Mouse (Mus musculus) heart, adult 2 months (tissue): Measurements from ENCODE around the gene Kank1. TPM values are rescaled to one million over a fixed set of nuclear protein-coding genes. Genes with fewer than 3 reads are reported as not detected.

ENCODE experiments used
- DNase-seq, 2 experiments: peaks; one replicate each; pipeline ENCODE4 v3.0.0; 2021
- H3K27ac ChIP-seq: fragments of 200-600 bp; 2 replicates; pipeline ENCODE4 v1.8.1; 2022
- H3K27me3 ChIP-seq: fragments of 200-500 bp; 2 replicates; pipeline ENCODE4 v1.6.1; 2012; ENCODE audit warnings: mild to moderate bottlenecking, low read length, inconsistent platforms, mixed read lengths; ENCODE audit not compliant: control insufficient read depth, insufficient read depth
- H3K36me3 ChIP-seq: fragments of 200-500 bp; 2 replicates; pipeline ENCODE4 v1.6.1; 2012; ENCODE audit warnings: low read length, inconsistent platforms; ENCODE audit not compliant: control insufficient read depth, insufficient read depth
- H3K4me1 ChIP-seq: fragments of 200-500 bp; 2 replicates; pipeline ENCODE4 v1.6.1; 2011; ENCODE audit warnings: low read length; ENCODE audit not compliant: control insufficient read depth, insufficient read depth
- H3K4me3 ChIP-seq: fragments of 200-600 bp; 2 replicates; pipeline ENCODE4 v1.8.1; 2022
- H3K79me2 ChIP-seq: fragments of 200-500 bp; replicated peaks from 2 replicates; pipeline ENCODE4 v1.6.1; 2012; ENCODE audit warnings: mild to moderate bottlenecking, inconsistent platforms, low read length, moderate library complexity, mixed read lengths; ENCODE audit not compliant: control insufficient read depth, insufficient read depth
- H3K9ac ChIP-seq: fragments of 200-500 bp; 2 replicates; pipeline ENCODE4 v1.6.1; 2012; ENCODE audit warnings: low read depth, mild to moderate bottlenecking, control low read depth, inconsistent platforms, low read length, mixed read lengths
- CTCF ChIP-seq: fragments of 200-600 bp; IDR thresholded peaks from 2 replicates; pipeline ENCODE4 v1.8.1; 2022; ENCODE audit warnings: antibody characterized with exemption, mild to moderate bottlenecking, moderate library complexity
- EP300 ChIP-seq: fragments of 200-500 bp; IDR thresholded peaks from 2 replicates; pipeline ENCODE4 v1.6.1; 2011; ENCODE audit warnings: low read depth, low read length, control low read depth; ENCODE audit not compliant: insufficient read depth
- POLR2A ChIP-seq: fragments of 200-500 bp; IDR thresholded peaks from 2 replicates; pipeline ENCODE4 v1.6.1; 2011; ENCODE audit warnings: mild to moderate bottlenecking, low read depth, low read length, control low read depth; ENCODE audit not compliant: insufficient read depth
- WGBS: fragments of 180-500 bp; shearing (Covaris S2); methylation state at CpG from one replicate; pipeline ENCODE4 v1.1.7; 2018; 5-methylcytosine and 5-hydroxymethylcytosine counted together
- intact Hi-C: fragments of 180-260 bp; cut with DNase I; formaldehyde crosslinking; loops from one replicate; pipeline ENCODE4 v1.15.1; 2025
- long read RNA-seq: library from polyadenylated mRNA; stranded (forward); transcript quantifications from one replicate; pipeline ENCODE4 v2.0.0, GENCODE M21; 2021
- polyA plus RNA-seq: library from polyadenylated mRNA; depleted of rRNA; stranded (reverse); fragments of >200 nt; gene quantifications from 2 replicates; pipeline ENCODE4 v1.2.3, GENCODE M21; 2012; rRNA removed
- total RNA-seq, 2 experiments: library from RNA; stranded (reverse); gene quantifications; 2 replicates each; pipeline ENCODE4 v1.2.3; 2021

Gene Kank1
- total RNA-seq (10 to 100 TPM; 37.2 to 37.3 TPM), polyA plus RNA-seq (43.9 and 67.9 TPM in 2 replicates)
- long read RNA-seq, partial matches to known transcripts: 27 of 53 reads
- long read RNA-seq, other reads (novel, unspliced or antisense): 26 of 53 reads

GRCm38 (mm10) chr19:25236596-25237491 lies at the start of gene Kank1:
Gene Kank1 (plus strand): TSS chr19:25236975.
- Histone ChIP-seq H3K9ac (peak within 1 kb of the TSS; percentile 65), H3K27ac (peak within 1 kb of the TSS; percentile 68), H3K4me1 (no peaks in the 10 kb centered on the region; the same call in 1 of the 2 replicates), H3K36me3 (no peaks in the 10 kb centered on the region), H3K79me2 (no peaks in the 10 kb centered on the region), H3K27me3 (no peaks in the 10 kb centered on the region; the same call in 1 of the 2 replicates), H3K4me3 (peak within 1 kb of the TSS; percentile 56)
- under 1% methylated on average over 76 of the region's 76 CpGs for WGBS
- intact Hi-C loops: loop anchor here (5.0 kb wide), 1 partner anchor 40 kb away; no protein-coding TSS in a partner anchor
- 0 out of 2 replicates have a peak, but pooled peaks have one; percentile 14 for TF ChIP-seq POLR2A
- no peak for TF ChIP-seq CTCF
- peak; percentile 75 to 76 for DNase-seq

- intact Hi-C loops: no loop called here
- DNase-seq: no peak
- Histone ChIP-seq H3K27me3 (no peaks in the 10 kb centered on the region), H3K4me3 (no peak overlapping the region), H3K79me2 (no peaks in the 10 kb centered on the region), H3K9ac (no peak overlapping the region), H3K27ac (no peak overlapping the region), H3K4me1 (no peaks in the 10 kb centered on the region), H3K36me3 (no peaks in the 10 kb centered on the region)
- no peak for TF ChIP-seq CTCF
- no peak for TF ChIP-seq EP300
- no peak for TF ChIP-seq POLR2A
- 81% methylated on average over 18 of the region's 18 CpGs for WGBS
Observed at GRCm38 (mm10) chr19:25187681-25188080, 49.1 kb upstream of the Kank1 start.

- H3K27me3 ChIP-seq: no peaks in the 10 kb centered on the region
- DNase-seq: no peak
- TF ChIP-seq POLR2A: no peak
Observed at GRCm38 (mm10) chr19:25193751-25194150, 43.0 kb upstream of the Kank1 start.

GRCm38 (mm10) chr19:25200081-25200860 lies 36.5 kb upstream of the Kank1 start:
- 72% methylated on average over 13 of the region's 13 CpGs for WGBS
- TF ChIP-seq POLR2A: no peak
- no peak for TF ChIP-seq CTCF
- no peak for TF ChIP-seq EP300
- no peaks in the 10 kb centered on the region for H3K27me3 ChIP-seq
- intact Hi-C loops: no loop called here
- no peak for DNase-seq
- no peak overlapping the region for H3K27ac ChIP-seq
- H3K4me3 ChIP-seq: no peak overlapping the region
- H3K9ac ChIP-seq: no peak overlapping the region
- no peaks in the 10 kb centered on the region for H3K4me1 ChIP-seq
- no peaks in the 10 kb centered on the region for H3K79me2 ChIP-seq
- no peaks in the 10 kb centered on the region for H3K36me3 ChIP-seq

More at GRCm38 (mm10) chr19:25193751-25194150, 43.0 kb upstream of the Kank1 start:
- H3K9ac ChIP-seq: no peak overlapping the region
- H3K79me2 ChIP-seq: no peaks in the 10 kb centered on the region
- H3K4me1 ChIP-seq: no peaks in the 10 kb centered on the region
- no peak overlapping the region for H3K4me3 ChIP-seq
- H3K36me3 ChIP-seq: no peaks in the 10 kb centered on the region
- intact Hi-C loops: no loop called here
- H3K27ac ChIP-seq: no peak overlapping the region
- 94% methylated on average over 9 of the region's 9 CpGs for WGBS

- Histone ChIP-seq H3K9ac (no peak overlapping the region), H3K27ac (no peak overlapping the region), H3K79me2 (no peaks in the 10 kb centered on the region), H3K27me3 (no peaks in the 10 kb centered on the region), H3K36me3 (no peaks in the 10 kb centered on the region), H3K4me3 (no peak overlapping the region), H3K4me1 (no peaks in the 10 kb centered on the region; the same call in 1 of the 2 replicates)
- no peak for DNase-seq
- TF ChIP-seq POLR2A (no peak), EP300 (no peak), CTCF (no peak)
- 91% methylated on average over 12 of the region's 12 CpGs for WGBS
- intact Hi-C loops: no loop called here
Observed at GRCm38 (mm10) chr19:25203077-25203476, 33.7 kb upstream of the Kank1 start.
